ENCODE assay signal across 15 mouse cellular contexts in the genomic region with DNA sequence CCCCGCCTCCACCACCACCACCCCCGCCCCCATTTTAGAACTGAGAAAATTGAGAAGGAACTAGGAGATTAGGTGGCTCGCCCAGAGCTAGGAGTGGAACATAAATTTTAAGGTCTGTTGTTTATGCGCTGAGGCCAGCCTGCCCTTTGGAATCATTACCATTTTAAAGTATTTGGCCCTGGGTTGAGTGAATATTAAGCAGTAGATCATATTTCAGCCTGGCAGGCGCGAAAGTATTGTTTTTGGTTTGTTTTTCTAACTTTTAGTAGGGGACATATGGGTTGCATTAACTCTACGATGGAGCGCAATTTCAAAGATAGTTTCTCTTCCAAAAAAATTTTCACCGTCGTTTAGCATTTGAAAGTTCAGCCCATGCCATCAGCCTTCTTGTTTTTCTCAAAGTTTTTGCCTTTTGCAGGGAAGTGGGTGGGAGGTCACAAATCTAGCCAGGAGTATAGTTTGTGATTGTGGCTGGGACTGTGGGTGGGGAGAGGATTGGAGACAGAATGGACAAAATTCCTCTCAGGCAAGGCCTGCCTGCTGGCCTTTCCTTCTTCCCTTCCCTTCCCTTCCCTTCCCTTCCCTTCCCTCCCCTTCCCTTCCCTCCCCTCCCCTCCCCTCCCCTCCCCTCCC. TPM values are rescaled to one million over a fixed set of nuclear protein-coding genes. Genes with fewer than 3 reads are reported as not detected.
DNase-seq lines count a peak whose midpoint lies in the region; TF ChIP-seq lines count a peak whose summit lies in the region.
"Had no signal": no experiment of that assay in that cellular context is flagged by ENCODE, and none has a peak within 500 bp of the region (broad histone marks: within the 10 kb centered on the region; RNA-seq: fewer than 3 reads in every experiment).

No protein-coding gene starts in this region.

- H3K36me3 ChIP-seq in embryonic facial prominence, embryonic 10.5 days (replicated peaks): no peaks in the 10 kb centered on the region
- H3K36me3 ChIP-seq in kidney, adult 2 months (ENCODE audit: control insufficient read depth, insufficient read depth, low read length): no peaks in the 10 kb centered on the region
- H3K36me3 ChIP-seq in limb, embryonic 10.5 days: no peaks in the 10 kb centered on the region
- H3K36me3 ChIP-seq: heart, embryonic 10.5 days; midbrain, embryonic 12.5 days; neural tube, embryonic 12.5 days had no signal

- peaks cover 31% of the 10 kb centered on the region for H3K4me1 ChIP-seq in embryonic facial prominence, embryonic 10.5 days
- peaks cover 18% of the 10 kb centered on the region; the same call in 1 of the 2 replicates for H3K4me1 ChIP-seq in kidney, adult 2 months (ENCODE audit: control insufficient read depth, insufficient read depth, low read length)
- peaks cover 38% of the 10 kb centered on the region for H3K4me1 ChIP-seq in limb, embryonic 10.5 days
- H3K4me1 ChIP-seq: midbrain, embryonic 12.5 days; neural tube, embryonic 12.5 days had no signal

- 29% methylated on average over 10 of the region's 10 CpGs for WGBS in embryonic facial prominence, embryonic 10.5 days
- WGBS in kidney, adult 2 months: 16% methylated on average over 10 of the region's 10 CpGs
- WGBS in limb, embryonic 10.5 days: 23% methylated on average over 10 of the region's 10 CpGs

- no peak for TF ChIP-seq CTCF in kidney, adult 2 months (conservative IDR thresholded peaks at IDR 0.05; ENCODE audit: insufficient read depth, insufficient read length, low read depth, low read length)
- no peak for TF ChIP-seq CTCF in left cerebral cortex, adult 2 months (IDR thresholded peaks at IDR 0.05)

- peak; percentile 46 for DNase-seq in embryo, embryonic 10.5 days (ENCODE audit: low spot score)
- no peak for DNase-seq in embryo, embryonic 10 days (ENCODE audit: low spot score)
- peak; percentile 30 for DNase-seq in embryonic facial prominence, embryonic 10.5 days (ENCODE audit: low spot score)
- peak; percentile 81 for DNase-seq in kidney, adult 2 months
- DNase-seq in limb, embryonic 10.5 days (ENCODE audit: low spot score): no peak
- no peak for DNase-seq in heart, postnatal 14 days
- no peak for DNase-seq in cerebellum, adult 8-10 months
- DNase-seq in left cerebral cortex, adult 2 months (ENCODE audit: extremely low spot score in 1 of 2, low spot score in 2 of 2): no peak
- DNase-seq: left cerebral cortex, postnatal 4 days; retina, postnatal 1 day; thymus, adult 18-20 months had no signal

- no peaks in the 10 kb centered on the region for H3K9me3 ChIP-seq in embryonic facial prominence, embryonic 10.5 days
- H3K9me3 ChIP-seq in limb, embryonic 10.5 days (replicated peaks): no peaks in the 10 kb centered on the region
- H3K9me3 ChIP-seq: heart, embryonic 10.5 days; midbrain, embryonic 12.5 days; neural tube, embryonic 12.5 days had no signal

- H3K27me3 ChIP-seq in embryonic facial prominence, embryonic 10.5 days (replicated peaks; ENCODE audit: low read depth, poor library complexity, severe bottlenecking): no peaks in the 10 kb centered on the region
- H3K27me3 ChIP-seq in kidney, adult 2 months (replicated peaks; ENCODE audit: control insufficient read depth, insufficient read depth, low read length): no peaks in the 10 kb centered on the region
- no peaks in the 10 kb centered on the region for H3K27me3 ChIP-seq in limb, embryonic 10.5 days (ENCODE audit: low read depth, poor library complexity, severe bottlenecking)
- H3K27me3 ChIP-seq: midbrain, embryonic 12.5 days; neural tube, embryonic 12.5 days had no signal

- intact Hi-C loops in heart, postnatal 14 days (cut with DNase I): no loop called here
- intact Hi-C loops in left cerebral cortex, adult 2 months (cut with DNase I): no loop called here

- peak overlapping the region; percentile 52; the same call in 1 of the 2 replicates for H3K27ac ChIP-seq in embryonic facial prominence, embryonic 10.5 days (replicated peaks)
- H3K27ac ChIP-seq in kidney, adult 2 months (ENCODE audit: insufficient read depth, low read depth, low read length): peak overlapping the region; percentile 80
- peak overlapping the region; percentile 57 for H3K27ac ChIP-seq in limb, embryonic 10.5 days
- no peak overlapping the region for H3K27ac ChIP-seq in left cerebral cortex, adult 2 months
- H3K27ac ChIP-seq: heart, embryonic 10.5 days; hindbrain, embryonic 14.5 days; midbrain, embryonic 12.5 days; neural tube, embryonic 12.5 days had no signal

- TF ChIP-seq POLR2A in kidney, adult 2 months (IDR thresholded peaks at IDR 0.05; ENCODE audit: low read depth, low read length): no peak

- no peak overlapping the region for H3K4me3 ChIP-seq in embryonic facial prominence, embryonic 10.5 days
- no peak overlapping the region for H3K4me3 ChIP-seq in kidney, adult 2 months (ENCODE audit: insufficient read depth, low read depth, low read length)
- H3K4me3 ChIP-seq in limb, embryonic 10.5 days: peak overlapping the region; percentile 15; the same call in 1 of the 2 replicates
- H3K4me3 ChIP-seq in left cerebral cortex, adult 2 months: no peak overlapping the region
- H3K4me3 ChIP-seq: heart, embryonic 10.5 days; midbrain, embryonic 12.5 days; neural tube, embryonic 12.5 days had no signal

RNA-seq across cellular contexts. Expression of gene Mansc1, which starts 29.8 kb away (rescaled TPM):
- 0.44 and 0.71 TPM in 2 replicates for polyA plus RNA-seq in embryonic facial prominence, embryonic 10.5 days (2016; fragmentation: Nextera tagmentation; extraction: Ambion mirVana)
- 8.8 and 9.6 TPM in 2 replicates for polyA plus RNA-seq in kidney, adult 2 months (2012; rRNA removed)
- polyA plus RNA-seq in limb, embryonic 10.5 days (2016; fragmentation: Nextera tagmentation; extraction: Ambion mirVana): 0.33 and 0.51 TPM in 2 replicates
- total RNA-seq in heart, postnatal 14 days (2021): 1 to 10 TPM; 5.5 to 7.4 TPM
- 10 to 100 TPM; 11.5 to 12.7 TPM for total RNA-seq in left cerebral cortex, adult 2 months (2021)

RNA-seq across cellular contexts. Expression of gene Lrp6, which starts 35.7 kb away (rescaled TPM):
- polyA plus RNA-seq in embryonic facial prominence, embryonic 10.5 days (2016; fragmentation: Nextera tagmentation; extraction: Ambion mirVana): 27.1 and 27.8 TPM in 2 replicates
- 39.6 and 46.0 TPM in 2 replicates for polyA plus RNA-seq in kidney, adult 2 months (2012; rRNA removed)
- polyA plus RNA-seq in limb, embryonic 10.5 days (2016; fragmentation: Nextera tagmentation; extraction: Ambion mirVana): 25.3 and 33.4 TPM in 2 replicates
- total RNA-seq in heart, postnatal 14 days (2021): 10 to 100 TPM; 56.1 to 62.8 TPM
- total RNA-seq in left cerebral cortex, adult 2 months (2021): 10 to 100 TPM; 47.2 to 48.0 TPM

RNA-seq across cellular contexts. Expression of gene Borcs5, which starts 36.8 kb away (rescaled TPM):
- 17.7 and 18.4 TPM in 2 replicates for polyA plus RNA-seq in embryonic facial prominence, embryonic 10.5 days (2016; fragmentation: Nextera tagmentation; extraction: Ambion mirVana)
- polyA plus RNA-seq in kidney, adult 2 months (2012; rRNA removed): 14.5 and 15.1 TPM in 2 replicates
- polyA plus RNA-seq in limb, embryonic 10.5 days (2016; fragmentation: Nextera tagmentation; extraction: Ambion mirVana): 14.8 and 18.0 TPM in 2 replicates
- total RNA-seq in heart, postnatal 14 days (2021): 1 to 10 TPM; 9.1 to 9.9 TPM
- 10 to 100 TPM; 34.1 to 37.6 TPM for total RNA-seq in left cerebral cortex, adult 2 months (2021)

Comparison
In these comparisons a context has a peak if more than half of its experiments do, and no peak if none do; other contexts are left out.
1. DNase-seq: peak in embryo, embryonic 10.5 days (single experiment), embryonic facial prominence, embryonic 10.5 days (single experiment) and kidney, adult 2 months (single experiment); none in embryo, embryonic 10 days (single experiment), limb, embryonic 10.5 days (single experiment), heart, postnatal 14 days (0 of 2), cerebellum, adult 8-10 months (single experiment) and left cerebral cortex, adult 2 months (0 of 2).